Mouse (Mus musculus) embryonic fibroblast, embryonic 13.5 days (primary cell): ENCODE data around the gene Fev.

ENCODE experiments used
- CTCF ChIP-seq: IDR thresholded peaks from 2 replicates; pipeline ENCODE4 v1.5.1; 2011; ENCODE audit warnings: mild to moderate bottlenecking, control low read depth, low read length, moderate library complexity, borderline replicate concordance; ENCODE audit not compliant: insufficient read depth
- POLR2A ChIP-seq: IDR thresholded peaks from 2 replicates; pipeline ENCODE4 v1.6.1; 2011; ENCODE audit warnings: low read depth, mild to moderate bottlenecking, control low read depth, low read length, moderate library complexity

DNA sequence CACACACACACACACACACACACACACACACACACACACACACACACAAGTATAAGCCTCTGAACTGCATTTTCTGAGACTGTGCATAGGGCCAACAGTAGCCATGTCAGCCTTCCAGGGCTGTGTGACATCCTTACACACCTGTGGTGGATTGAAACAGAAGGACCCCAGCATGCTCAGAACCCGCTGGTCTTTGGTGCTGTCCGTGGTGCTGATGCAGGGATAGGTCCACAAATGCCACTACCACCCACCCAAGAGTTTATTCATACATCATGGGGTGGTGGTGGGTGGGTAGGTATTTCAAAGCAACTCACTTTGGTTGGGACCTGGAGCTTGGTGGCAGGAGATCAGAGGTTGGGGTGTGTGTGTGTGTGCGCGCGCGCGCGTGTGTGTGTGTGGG is 6.3 kb upstream of the Fev start:
- TF ChIP-seq CTCF (no peak), POLR2A (no peak)
